Mouse (Mus musculus) kidney, postnatal 10 days (tissue): ENCODE measurements around the gene Pmpcb.
A peak's percentile ranks its signal among the peaks of the same experiment; 100 is the strongest.

Experiments used
- DNase-seq: peaks from one replicate; pipeline ENCODE4 v3.0.0; 2021; ENCODE audit warnings: mixed read lengths

Gene Pmpcb

GRCm38 (mm10) chr5:21732930-21733329 lies 4.0 kb upstream of the Pmpcb start:
- peak; percentile 79 for DNase-seq

DNA sequence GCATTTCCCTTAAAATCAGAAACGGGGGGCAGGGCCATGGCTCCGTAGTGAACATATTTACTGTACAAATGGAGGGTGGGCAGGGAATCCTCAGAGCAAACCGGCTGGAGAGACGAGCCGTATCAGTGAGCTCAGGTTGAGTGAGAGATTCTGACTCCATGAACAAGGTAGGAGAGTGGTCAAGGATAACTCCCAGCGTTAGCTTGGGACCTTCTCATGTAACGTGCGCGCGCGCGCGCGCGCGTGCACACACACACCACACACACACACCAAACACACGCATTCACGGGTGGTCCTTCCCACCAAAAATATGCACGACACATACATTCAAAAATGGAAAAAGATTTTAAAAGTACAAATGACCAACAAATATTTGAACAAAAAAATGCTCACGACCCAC lies 1.8 kb upstream of the Pmpcb start:
- no peak for DNase-seq

GRCm38 (mm10) chr5:21735584-21735983 lies 1.4 kb upstream of the Pmpcb start:
- peak; percentile 89 for DNase-seq

DNA sequence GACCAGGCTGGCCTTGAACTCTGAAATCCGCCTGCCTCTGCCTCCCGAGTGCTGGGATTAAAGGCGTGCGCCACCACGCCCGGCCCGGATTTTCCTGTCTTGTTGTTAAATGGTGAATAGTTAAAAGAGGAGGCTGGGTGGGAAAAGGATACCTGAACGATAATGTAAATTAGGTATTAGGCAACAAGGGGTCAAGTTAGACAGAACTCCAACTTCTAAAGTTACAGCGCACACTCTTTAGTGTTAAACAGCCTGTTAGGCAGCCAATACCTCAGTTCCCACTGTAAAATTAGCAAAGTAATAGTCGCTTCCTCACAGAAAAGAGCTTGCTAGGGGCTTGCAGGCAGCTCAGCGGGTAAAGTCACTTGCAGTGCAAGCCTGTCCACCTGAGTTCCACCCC lies 895 bp upstream of the Pmpcb start:
- DNase-seq: no peak

DNA sequence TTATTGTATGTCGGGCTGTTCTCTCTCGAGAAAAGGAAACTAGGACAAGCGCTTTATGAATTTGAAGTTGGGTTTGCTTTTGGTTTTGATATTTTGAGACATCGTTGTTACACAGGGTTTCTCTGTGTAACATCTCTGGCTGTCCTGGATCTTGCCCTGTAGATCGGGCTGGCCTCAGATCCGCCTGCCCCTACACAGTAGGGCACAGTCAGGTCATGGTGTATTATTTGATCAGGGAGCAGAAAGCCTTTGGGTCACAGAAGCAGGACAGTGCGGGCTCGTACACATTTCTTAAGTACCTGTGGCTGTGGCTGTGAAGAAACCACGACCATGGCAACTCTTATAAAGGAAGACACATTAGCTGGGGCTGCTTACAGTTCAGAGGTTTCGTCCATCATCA lies 679 bp downstream of the Pmpcb start:
- DNase-seq: no peak

- peak; percentile 55 for DNase-seq
Measured at GRCm38 (mm10) chr5:21739120-21739519, 2.2 kb downstream of the Pmpcb start.

- DNase-seq: no peak
Measured at GRCm38 (mm10) chr5:21739881-21740280, 2.9 kb downstream of the Pmpcb start.

GRCm38 (mm10) chr5:21743606-21744005 lies 6.7 kb downstream of the Pmpcb start:
- no peak for DNase-seq

DNA sequence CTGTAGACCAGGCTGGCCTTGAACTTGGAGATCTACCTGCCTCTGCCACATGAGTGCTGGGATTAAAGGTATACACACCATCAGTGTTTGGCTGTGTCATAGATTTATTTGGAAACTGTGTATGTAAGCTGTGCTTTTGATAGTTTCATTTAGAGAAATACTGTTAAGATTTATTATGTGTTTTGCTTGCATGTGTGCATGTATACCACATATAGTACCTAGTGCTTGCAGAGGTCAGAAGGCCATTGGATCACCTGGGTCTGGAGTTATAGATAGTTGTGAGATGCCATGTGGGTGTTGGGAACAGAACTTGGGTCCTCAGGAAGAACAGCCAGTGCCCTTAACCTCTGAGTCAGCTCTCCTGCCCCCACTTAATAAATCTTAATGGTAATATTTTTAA lies 7.7 kb downstream of the Pmpcb start:
- no peak for DNase-seq

DNA sequence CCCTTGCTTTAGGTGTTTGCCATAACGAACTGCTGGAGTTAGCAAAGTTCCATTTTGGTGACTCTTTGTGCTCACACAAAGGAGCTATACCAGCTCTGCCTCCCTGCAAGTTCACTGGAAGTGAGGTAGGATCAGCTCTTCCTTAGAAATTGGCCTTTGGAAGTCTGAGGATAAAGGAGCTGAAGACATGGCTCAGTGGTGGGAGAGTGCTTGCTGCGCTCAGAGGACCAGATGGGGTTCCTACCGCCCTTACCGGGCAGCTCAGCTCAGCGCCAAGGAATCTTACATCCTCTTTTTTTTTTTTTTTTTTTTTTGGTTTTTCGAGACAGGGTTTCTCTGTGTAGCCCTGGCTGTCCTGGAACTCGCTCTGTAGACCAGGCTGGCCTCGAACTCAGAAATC lies 9.0 kb downstream of the Pmpcb start:
- DNase-seq: no peak

- DNase-seq: no peak
Measured at GRCm38 (mm10) chr5:21768506-21768905, 31.6 kb downstream of the Pmpcb start.

- no peak for DNase-seq
Measured at GRCm38 (mm10) chr5:21769841-21770240, 32.9 kb downstream of the Pmpcb start.

GRCm38 (mm10) chr5:21776491-21776890 lies 39.5 kb downstream of the Pmpcb start:
- DNase-seq: no peak

GRCm38 (mm10) chr5:21784161-21785052 lies 47.5 kb downstream of the Pmpcb start:
- DNase-seq: peak; percentile 34

GRCm38 (mm10) chr5:21785053-21785452 lies 48.1 kb downstream of the Pmpcb start, which contains the start of the genes Dnajc2 and Psmc2:
Dnajc2 (minus strand) TSS chr5:21785251.
Psmc2 (plus strand) TSS chr5:21785283.
- DNase-seq: peak; percentile 94

GRCm38 (mm10) chr5:21785776-21786175 lies 48.8 kb downstream of the Pmpcb start:
- DNase-seq: no peak

GRCm38 (mm10) chr5:21786258-21787185 lies 49.6 kb downstream of the Pmpcb start:
- peak; percentile 94 for DNase-seq

DNA sequence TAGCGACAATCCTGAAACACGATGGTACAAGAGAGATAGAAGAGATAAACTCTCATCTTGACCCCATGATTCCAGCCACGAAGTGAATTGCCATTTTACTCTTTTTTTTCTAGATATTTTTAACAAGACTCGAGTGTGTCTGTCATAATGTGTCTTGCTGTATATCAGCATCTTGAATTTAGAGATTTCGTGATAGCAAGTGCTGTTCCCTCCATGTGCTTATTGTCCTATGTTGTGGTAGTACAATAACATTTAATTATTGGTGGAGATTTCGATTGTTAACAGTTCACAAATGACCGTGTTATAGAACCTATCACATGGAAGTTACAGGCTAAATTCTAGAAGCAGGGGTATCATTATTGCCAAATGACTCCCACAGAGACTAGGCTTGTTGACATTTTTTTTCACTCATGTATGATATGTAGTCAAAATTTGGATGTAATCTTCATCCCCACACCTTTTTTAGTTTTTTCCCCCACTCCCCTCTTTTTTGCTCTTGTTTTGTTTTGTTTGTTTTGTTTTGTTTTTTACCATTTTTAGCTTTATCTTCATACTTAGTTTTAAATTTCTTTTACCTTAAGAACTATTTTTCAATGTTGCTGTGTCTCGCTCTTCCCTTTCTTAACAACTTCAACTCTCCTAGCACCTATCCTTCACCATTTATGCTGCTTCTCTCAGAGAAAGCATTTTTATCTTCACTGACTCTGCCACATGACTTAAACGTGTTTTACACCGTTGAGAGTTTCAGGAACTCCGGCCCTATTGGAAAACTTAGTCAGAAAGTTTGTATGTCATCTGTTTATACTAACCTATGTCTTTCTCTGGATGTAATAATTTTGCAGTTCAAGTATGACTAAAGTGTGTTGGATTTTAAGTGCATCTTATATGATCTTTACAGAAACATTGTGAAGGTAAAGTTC lies 50.5 kb downstream of the Pmpcb start:
- DNase-seq: no peak

DNA sequence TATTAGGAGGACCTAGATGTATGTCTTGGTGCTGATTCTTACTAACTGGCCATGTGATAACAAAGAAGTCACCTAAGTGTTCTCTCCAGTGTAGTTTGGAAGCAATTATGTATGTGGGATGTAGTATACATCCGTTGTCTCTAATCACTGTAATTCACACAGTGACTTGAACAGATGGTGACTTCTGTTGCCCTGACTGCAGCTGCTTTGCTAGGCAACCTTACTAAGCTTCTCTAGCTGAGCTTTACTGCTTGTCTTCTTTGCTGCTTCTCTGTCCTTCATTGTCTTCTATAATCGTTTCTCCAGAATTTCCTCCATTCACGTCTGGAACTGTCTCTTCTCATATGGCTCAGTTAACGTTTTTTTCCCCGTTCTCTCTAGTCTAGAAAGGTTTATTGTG lies 52.1 kb downstream of the Pmpcb start:
- no peak for DNase-seq

- DNase-seq: no peak
Measured at GRCm38 (mm10) chr5:21792166-21792565, 55.2 kb downstream of the Pmpcb start.

- DNase-seq: no peak
Measured at GRCm38 (mm10) chr5:21802907-21803306, 66.0 kb downstream of the Pmpcb start.

DNA sequence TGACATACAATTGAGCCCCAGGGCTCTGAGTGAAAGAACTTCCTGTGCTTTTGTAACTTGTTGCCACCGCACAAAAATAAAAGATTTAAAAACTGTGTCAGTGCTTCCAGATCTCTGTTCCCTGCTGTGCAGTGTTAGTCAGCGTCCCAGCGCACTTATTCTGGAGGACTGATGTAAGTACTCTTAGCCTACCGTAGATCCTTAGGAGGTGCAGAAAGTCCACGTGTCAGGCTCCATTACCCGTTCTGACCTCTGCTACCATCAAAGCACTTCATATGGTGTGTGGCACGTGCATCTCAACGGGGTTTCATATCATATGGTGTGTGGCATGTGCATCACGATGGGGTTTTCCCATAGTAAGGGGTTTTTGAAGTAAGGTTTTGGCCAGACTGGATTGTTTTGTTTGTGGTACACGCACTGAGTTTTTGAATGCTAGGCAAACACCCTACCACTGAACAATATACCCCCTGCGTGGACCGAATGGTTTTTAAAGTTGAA lies 66.8 kb downstream of the Pmpcb start:
- no peak for DNase-seq
